Mouse (Mus musculus) forebrain, embryonic 15.5 days (tissue): ENCODE results near the gene Adrb1. TPM values are rescaled to one million over a fixed set of nuclear protein-coding genes. Genes with fewer than 3 reads are reported as not detected.

Source experiments
- ATAC-seq: fragments of 200-750 bp; cut with Nextera tagmentation; replicated peaks from 2 replicates; pipeline ENCODE4 v1.8.0; 2017; ENCODE audit warnings: mild to moderate bottlenecking, moderate TSS enrichment, moderate library complexity
- H3K27ac ChIP-seq: fragments of 300-500 bp; sonication (generic); replicated peaks from 2 replicates; pipeline ENCODE4 v1.5.1; 2015; ENCODE audit warnings: mild to moderate bottlenecking, inconsistent platforms
- H3K27me3 ChIP-seq: fragments of 300-500 bp; sonication (generic); 2 replicates; pipeline ENCODE4 v1.6.1; 2015; ENCODE audit warnings: inconsistent platforms
- H3K36me3 ChIP-seq: fragments of 300-500 bp; sonication (generic); 2 replicates; pipeline ENCODE4 v1.6.1; 2015; ENCODE audit warnings: mild to moderate bottlenecking, inconsistent platforms
- H3K4me1 ChIP-seq: fragments of 300-500 bp; sonication (generic); 2 replicates; pipeline ENCODE4 v1.6.1; 2015; ENCODE audit warnings: inconsistent platforms
- H3K4me2 ChIP-seq: fragments of 300-500 bp; sonication (generic); replicated peaks from 2 replicates; pipeline ENCODE4 v1.6.1; 2015; ENCODE audit warnings: mild to moderate bottlenecking, inconsistent platforms
- H3K4me3 ChIP-seq: fragments of 300-500 bp; sonication (generic); 2 replicates; pipeline ENCODE4 v1.5.1; 2015; ENCODE audit warnings: mild to moderate bottlenecking, inconsistent platforms
- H3K9ac ChIP-seq: fragments of 300-500 bp; sonication (generic); replicated peaks from 2 replicates; pipeline ENCODE4 v1.6.1; 2015; ENCODE audit warnings: mild to moderate bottlenecking, inconsistent platforms
- H3K9me3 ChIP-seq: fragments of 300-500 bp; sonication (generic); 2 replicates; pipeline ENCODE4 v1.6.1; 2016; ENCODE audit warnings: inconsistent platforms
- WGBS: fragments of 180-500 bp; shearing (Covaris S2); methylation state at CpG from one replicate; pipeline ENCODE4 v1.1.7; 2015; ENCODE audit warnings: mixed read lengths; 5-methylcytosine and 5-hydroxymethylcytosine counted together
- polyA plus RNA-seq: library from polyadenylated mRNA; unstranded; fragments of >200 nt; fragmentation: Nextera tagmentation; extraction: Ambion mirVana; gene quantifications from 2 replicates; pipeline ENCODE4 v1.2.1, GENCODE M21; 2015

The Adrb1 gene
- polyA plus RNA-seq, 1 experiment from 2014 or later = 1.6 TPM

- Histone ChIP-seq H3K4me3 (no peak overlapping the region), H3K9me3 (no peaks in the 10 kb centered on the region), H3K36me3 (no peaks in the 10 kb centered on the region), H3K4me1 (no peaks in the 10 kb centered on the region), H3K27me3 (no peaks in the 10 kb centered on the region), H3K4me2 (no peak overlapping the region), H3K9ac (no peak overlapping the region), H3K27ac (no peak overlapping the region)
- ATAC-seq = no peak
- WGBS = 92% methylated on average over 8 of the region's 8 CpGs
Measured at GRCm38 (mm10) chr19:56760306-56760940, 38.4 kb downstream of the Adrb1 start.

- ATAC-seq = no peak
- no peaks in the 10 kb centered on the region for H3K9me3 ChIP-seq
- no peaks in the 10 kb centered on the region for H3K27me3 ChIP-seq
- no peak overlapping the region for H3K27ac ChIP-seq
- H3K9ac ChIP-seq = no peak overlapping the region
- no peak overlapping the region for H3K4me2 ChIP-seq
- H3K4me3 ChIP-seq = no peak overlapping the region
- H3K4me1 ChIP-seq = no peaks in the 10 kb centered on the region
- WGBS = 92% methylated on average over 5 of the region's 5 CpGs
- no peaks in the 10 kb centered on the region for H3K36me3 ChIP-seq
Measured at GRCm38 (mm10) chr19:56761096-56761495, 39.1 kb downstream of the Adrb1 start.

- WGBS = 88% methylated on average over 2 of the region's 2 CpGs
- Histone ChIP-seq H3K9me3 (no peaks in the 10 kb centered on the region), H3K9ac (no peak overlapping the region), H3K27ac (no peak overlapping the region), H3K4me3 (no peak overlapping the region), H3K27me3 (no peaks in the 10 kb centered on the region), H3K4me2 (no peak overlapping the region), H3K36me3 (no peaks in the 10 kb centered on the region), H3K4me1 (no peaks in the 10 kb centered on the region)
- no peak for ATAC-seq
Measured at GRCm38 (mm10) chr19:56761727-56762126, 39.7 kb downstream of the Adrb1 start.

GRCm38 (mm10) chr19:56762686-56763085 is 40.7 kb downstream of the Adrb1 start:
- no peak for ATAC-seq
- WGBS = 94% methylated on average over 4 of the region's 4 CpGs
- H3K9me3 ChIP-seq = no peaks in the 10 kb centered on the region
- no peak overlapping the region for H3K9ac ChIP-seq
- no peak overlapping the region for H3K27ac ChIP-seq
- no peaks in the 10 kb centered on the region for H3K27me3 ChIP-seq
- no peak overlapping the region for H3K4me2 ChIP-seq
- H3K4me3 ChIP-seq = no peak overlapping the region
- H3K4me1 ChIP-seq = no peaks in the 10 kb centered on the region
- no peaks in the 10 kb centered on the region for H3K36me3 ChIP-seq

- Histone ChIP-seq H3K36me3 (no peaks in the 10 kb centered on the region), H3K27ac (no peak overlapping the region), H3K4me2 (no peak overlapping the region), H3K9ac (no peak overlapping the region), H3K9me3 (no peaks in the 10 kb centered on the region), H3K27me3 (no peaks in the 10 kb centered on the region), H3K4me3 (no peak overlapping the region), H3K4me1 (peaks cover 8% of the 10 kb centered on the region)
- no peak for ATAC-seq
- 95% methylated on average over 9 of the region's 9 CpGs for WGBS
Measured at GRCm38 (mm10) chr19:56769024-56769423, 47.0 kb downstream of the Adrb1 start.

- no peaks in the 10 kb centered on the region for H3K9me3 ChIP-seq
- 60% methylated on average over 7 of the region's 7 CpGs for WGBS
- no peaks in the 10 kb centered on the region for H3K36me3 ChIP-seq
- no peak for ATAC-seq
- no peak overlapping the region for H3K4me2 ChIP-seq
- no peak overlapping the region for H3K9ac ChIP-seq
- H3K4me3 ChIP-seq = no peak overlapping the region
- H3K27ac ChIP-seq = no peak overlapping the region
- H3K4me1 ChIP-seq = peaks cover 31% of the 10 kb centered on the region
- peaks cover 16% of the 10 kb centered on the region; the same call in 1 of the 2 replicates for H3K27me3 ChIP-seq
Measured at GRCm38 (mm10) chr19:56772158-56772557, 50.2 kb downstream of the Adrb1 start.

- 9% methylated on average over 10 of the region's 10 CpGs for WGBS
- Histone ChIP-seq H3K9ac (no peak overlapping the region), H3K9me3 (no peaks in the 10 kb centered on the region), H3K27me3 (peaks cover 16% of the 10 kb centered on the region; the same call in 1 of the 2 replicates), H3K4me3 (no peak overlapping the region), H3K27ac (no peak overlapping the region), H3K4me2 (no peak overlapping the region), H3K4me1 (peaks cover 31% of the 10 kb centered on the region), H3K36me3 (no peaks in the 10 kb centered on the region)
- 0 out of 2 replicates have a peak, but pooled peaks have one; percentile 12 for ATAC-seq
Measured at GRCm38 (mm10) chr19:56773393-56773971, 51.5 kb downstream of the Adrb1 start.

GRCm38 (mm10) chr19:56774408-56774962 is 52.5 kb downstream of the Adrb1 start:
- WGBS = 66% methylated on average over 9 of the region's 9 CpGs
- Histone ChIP-seq H3K4me3 (no peak overlapping the region), H3K9me3 (no peaks in the 10 kb centered on the region), H3K9ac (no peak overlapping the region), H3K36me3 (no peaks in the 10 kb centered on the region), H3K4me2 (no peak overlapping the region), H3K27ac (no peak overlapping the region), H3K27me3 (peaks cover 16% of the 10 kb centered on the region; the same call in 1 of the 2 replicates), H3K4me1 (peaks cover 31% of the 10 kb centered on the region)
- no peak for ATAC-seq

- H3K4me3 ChIP-seq = peak overlapping the region; percentile 19; the same call in 1 of the 2 replicates
- no peak for ATAC-seq
- no peaks in the 10 kb centered on the region for H3K36me3 ChIP-seq
- no peak overlapping the region for H3K27ac ChIP-seq
- peak overlapping the region; percentile 40 for H3K4me2 ChIP-seq
- H3K9ac ChIP-seq = no peak overlapping the region
- H3K4me1 ChIP-seq = peaks cover 31% of the 10 kb centered on the region
- peaks cover 16% of the 10 kb centered on the region; the same call in 1 of the 2 replicates for H3K27me3 ChIP-seq
- WGBS = 28% methylated on average over 24 of the region's 24 CpGs
- no peaks in the 10 kb centered on the region for H3K9me3 ChIP-seq
Measured at GRCm38 (mm10) chr19:56774971-56775892, 53.2 kb downstream of the Adrb1 start.

GRCm38 (mm10) chr19:56775893-56776718 is 54.1 kb downstream of the Adrb1 start:
- H3K9me3 ChIP-seq = no peaks in the 10 kb centered on the region
- H3K4me1 ChIP-seq = peaks cover 31% of the 10 kb centered on the region
- no peaks in the 10 kb centered on the region for H3K36me3 ChIP-seq
- H3K27me3 ChIP-seq = peaks cover 16% of the 10 kb centered on the region; the same call in 1 of the 2 replicates
- H3K27ac ChIP-seq = no peak overlapping the region
- peak overlapping the region; percentile 40 for H3K4me2 ChIP-seq
- H3K4me3 ChIP-seq = peak overlapping the region; percentile 19
- no peak overlapping the region for H3K9ac ChIP-seq
- 11% methylated on average over 18 of the region's 18 CpGs for WGBS
- no peak for ATAC-seq

- WGBS = 45% methylated on average over 16 of the region's 16 CpGs
Measured at GRCm38 (mm10) chr19:56776719-56777382, 54.9 kb downstream of the Adrb1 start.

More at GRCm38 (mm10) chr19:56776719-56777382, 54.9 kb downstream of the Adrb1 start:
- Histone ChIP-seq H3K27ac (no peak overlapping the region), H3K36me3 (no peaks in the 10 kb centered on the region), H3K27me3 (peaks cover 16% of the 10 kb centered on the region; the same call in 1 of the 2 replicates), H3K4me1 (peaks cover 31% of the 10 kb centered on the region), H3K4me2 (no peak overlapping the region), H3K4me3 (no peak overlapping the region), H3K9me3 (no peaks in the 10 kb centered on the region), H3K9ac (no peak overlapping the region)
- 0 out of 2 replicates have a peak, but pooled peaks have one; percentile 47 for ATAC-seq
